Mouse (Mus musculus): ENCODE data around the gene Nipal1.

The Nipal1 gene

DNA sequence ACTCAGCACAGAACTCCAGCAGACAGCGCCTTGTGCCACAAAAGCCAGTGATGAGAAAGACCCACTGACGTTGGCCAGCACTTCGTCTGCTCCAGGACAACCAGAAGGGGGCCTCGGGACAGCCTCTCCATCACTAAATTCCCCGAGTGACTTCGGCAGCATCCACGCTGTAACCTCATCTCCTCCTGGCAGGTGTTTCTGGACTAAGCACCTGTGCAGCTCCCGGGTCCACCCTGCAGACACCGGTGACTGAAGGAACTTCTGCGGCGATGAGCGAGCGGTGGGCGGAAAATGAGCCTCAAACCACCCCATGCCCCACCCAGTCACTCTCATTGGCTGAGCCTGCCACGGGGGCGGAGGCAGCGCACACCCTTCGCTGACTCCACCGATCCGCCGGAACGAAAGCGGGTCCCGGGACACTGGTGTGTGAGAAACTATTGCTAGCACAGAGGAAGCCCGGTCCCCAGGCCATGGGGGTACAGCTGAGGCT lies at the start of gene Nipal1:
Gene Nipal1, plus strand, starts transcription at position 378 of the 490 bp plus-strand sequence.
- peak; percentile 31 to 40 for DNase-seq (ENCODE audit: low spot score in 2 of 2)

DNA sequence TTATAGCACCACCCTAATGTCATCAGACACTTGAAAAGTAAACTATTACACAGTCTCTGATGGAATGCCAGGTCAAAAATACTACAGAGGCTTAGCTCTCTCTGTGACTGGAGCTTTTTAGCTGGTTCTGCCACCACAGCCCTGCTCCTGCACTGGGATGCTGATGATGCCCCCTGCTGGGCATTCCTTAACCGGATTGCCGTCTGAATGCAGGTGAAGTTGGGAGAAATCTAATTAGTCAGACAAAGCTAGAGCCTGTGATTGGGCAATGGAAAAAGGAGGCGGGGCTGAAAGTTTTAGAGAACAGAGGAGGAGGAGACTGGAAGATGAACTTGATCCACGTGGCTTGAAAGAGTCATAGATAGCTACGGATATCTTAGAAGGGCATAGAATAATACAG lies 46.6 kb upstream of the Nipal1 start:
- no peak for DNase-seq (ENCODE audit: low spot score in 2 of 2)

DNA sequence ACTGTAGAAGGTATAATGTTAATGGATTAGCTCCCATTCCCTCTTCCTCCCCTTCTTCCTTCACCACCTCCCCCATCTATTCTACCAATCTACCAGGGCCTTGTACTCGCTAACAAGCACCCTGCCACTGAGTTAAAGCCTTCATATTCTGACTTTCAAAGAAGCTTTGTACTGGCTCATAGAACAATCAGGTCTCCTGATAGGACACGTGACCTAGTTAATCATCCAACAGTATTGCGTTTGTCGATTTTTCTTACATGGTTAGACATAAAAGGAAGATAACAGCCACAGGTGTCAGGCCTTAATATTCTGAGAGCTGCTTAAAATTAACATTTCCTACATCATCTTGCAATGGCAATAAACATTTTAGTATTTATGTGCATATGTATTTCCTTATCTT lies 44.5 kb upstream of the Nipal1 start:
- no peak for DNase-seq (ENCODE audit: low spot score in 2 of 2)

DNA sequence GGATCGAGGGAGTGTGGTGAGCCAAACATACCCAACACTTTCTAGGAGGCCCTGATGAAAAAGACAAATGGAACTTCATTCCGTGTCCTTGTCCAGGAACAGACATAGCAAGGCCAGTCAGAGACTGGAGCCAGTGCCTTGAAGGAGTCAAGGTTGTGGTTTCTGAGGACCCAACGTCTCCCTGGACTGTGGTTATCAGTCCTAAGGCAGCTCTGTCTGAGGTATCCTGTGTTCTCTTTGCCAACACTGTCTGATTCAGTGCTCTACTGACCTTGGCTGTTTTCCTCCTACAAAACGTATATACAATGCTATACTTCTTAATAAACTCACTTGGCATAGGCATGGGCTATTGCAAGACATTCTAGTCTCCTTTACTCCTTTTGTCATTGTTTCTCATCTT lies 30.2 kb upstream of the Nipal1 start:
- DNase-seq (ENCODE audit: low spot score in 2 of 2), result no peak

DNA sequence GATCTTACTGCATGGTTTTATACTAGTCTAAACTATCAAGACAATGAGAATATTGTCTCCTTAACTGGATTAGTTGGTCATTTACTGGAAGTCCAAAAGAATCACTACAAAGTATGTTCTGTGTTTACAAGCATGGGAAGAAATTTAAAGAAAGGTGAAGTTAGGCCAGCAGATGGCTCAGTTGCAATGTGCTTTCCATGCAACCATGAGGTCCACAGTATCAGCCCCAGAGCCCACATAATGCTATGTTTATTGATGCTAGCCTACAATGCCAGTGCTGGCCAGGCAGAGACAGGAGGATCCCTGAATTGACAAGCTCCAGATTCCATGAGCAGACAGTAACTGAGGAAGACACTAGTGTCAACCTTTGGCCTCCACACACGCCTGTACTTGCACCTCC lies 26.6 kb upstream of the Nipal1 start:
- DNase-seq (ENCODE audit: low spot score in 2 of 2), result no peak

DNA sequence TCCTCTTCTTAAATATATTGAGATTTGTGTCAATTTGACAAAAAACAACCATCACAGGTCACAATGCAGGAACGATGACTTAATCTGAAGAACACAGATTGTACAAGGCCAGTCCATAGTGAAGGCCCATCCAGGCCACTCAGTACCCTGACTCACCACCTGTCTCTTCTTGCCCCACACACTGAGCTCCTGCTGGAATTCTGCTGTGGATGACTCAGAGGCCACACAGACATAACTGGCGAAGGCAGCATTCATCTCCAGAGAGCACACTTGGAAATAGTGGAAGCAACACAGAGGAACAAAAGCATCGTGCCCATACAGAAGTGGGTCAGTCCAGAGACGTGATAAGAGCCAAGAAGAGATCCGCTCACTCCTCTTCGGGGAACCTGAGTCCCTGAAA lies 17.6 kb upstream of the Nipal1 start:
- no peak for DNase-seq (ENCODE audit: low spot score in 2 of 2)

DNA sequence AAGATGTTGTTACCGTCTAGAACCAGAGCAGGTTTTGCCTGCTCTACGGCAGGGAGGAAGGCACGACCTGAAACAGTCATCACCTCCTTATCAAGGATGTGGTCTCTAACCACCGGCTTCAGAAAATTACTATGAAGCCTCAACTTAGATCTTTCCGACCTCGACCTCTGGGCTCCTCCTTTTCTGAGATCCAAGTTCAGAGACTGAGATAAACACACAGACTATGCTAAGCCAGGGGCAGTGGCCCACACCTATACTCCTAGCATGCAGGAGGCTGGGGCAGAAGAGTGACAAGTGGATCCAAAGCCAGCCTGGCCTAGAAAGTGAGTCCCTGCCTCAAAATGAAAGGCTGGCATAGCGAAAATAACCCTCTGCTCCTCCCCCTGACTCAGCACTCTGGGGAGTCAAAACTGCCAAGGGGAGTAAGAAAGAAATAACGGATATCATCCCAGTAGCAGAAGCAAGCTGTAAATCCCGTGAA lies 12.8 kb upstream of the Nipal1 start:
- peak in 1 of 2 experiments; percentile 2 for DNase-seq (ENCODE audit: low spot score in 2 of 2)

DNA sequence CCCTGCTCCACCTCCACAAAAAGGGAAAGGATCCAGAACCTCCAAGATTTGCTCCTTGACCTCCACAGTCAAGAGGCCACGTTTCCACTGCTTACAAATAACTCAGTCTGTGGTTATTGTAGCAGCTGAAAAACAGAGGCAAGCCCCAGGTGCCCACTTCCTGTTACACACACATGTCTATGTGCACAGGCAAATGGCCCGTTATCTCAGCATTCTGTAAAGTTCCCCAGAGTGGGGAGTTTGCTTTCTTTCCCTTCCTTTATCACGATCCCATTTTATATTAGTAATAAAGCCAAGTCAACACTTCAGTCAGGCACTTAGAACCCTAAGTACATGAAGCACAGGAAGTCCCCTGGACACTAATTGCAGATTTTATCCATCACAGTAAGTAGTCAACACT lies 11.5 kb upstream of the Nipal1 start:
- no peak for DNase-seq (ENCODE audit: low spot score in 2 of 2)

DNA sequence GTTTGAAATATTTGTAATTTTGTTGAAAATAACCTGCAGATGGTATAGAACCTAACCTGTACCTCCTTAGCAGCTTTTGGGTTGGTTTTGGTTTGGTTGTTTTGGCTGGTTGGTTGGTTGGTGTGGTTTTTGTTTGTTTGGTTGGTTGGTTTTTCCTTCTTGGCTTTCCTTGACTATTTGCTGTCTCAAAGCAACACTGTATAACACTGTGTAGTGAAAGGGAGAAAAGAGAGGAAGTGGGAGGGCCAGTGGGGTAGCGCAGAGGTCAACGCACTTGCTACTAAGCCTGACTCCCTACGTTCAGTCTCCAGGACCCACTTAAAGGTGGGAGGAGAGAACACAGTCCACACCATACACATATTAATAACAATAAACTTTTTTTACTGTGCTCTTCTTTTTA lies 11.0 kb upstream of the Nipal1 start:
- DNase-seq (ENCODE audit: low spot score in 2 of 2), result no peak

DNA sequence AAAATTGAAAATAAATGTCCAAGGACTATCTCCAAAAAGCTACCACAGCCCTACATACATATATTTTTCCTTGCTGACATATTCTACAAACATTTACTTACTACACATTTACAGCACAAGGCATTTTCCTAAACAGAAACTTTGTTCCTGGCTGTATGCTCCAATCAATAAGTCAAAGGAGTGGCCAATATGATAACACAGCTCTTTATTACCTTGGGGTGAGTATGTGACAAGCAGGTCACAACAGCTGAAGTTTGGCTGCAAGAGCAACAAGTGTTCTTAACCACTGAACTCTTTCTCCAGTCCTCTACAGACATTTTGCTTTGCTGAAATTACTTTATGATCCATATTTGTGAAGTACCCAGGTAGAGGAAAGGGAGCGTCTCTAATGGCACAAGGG lies 7.5 kb upstream of the Nipal1 start:
- DNase-seq (ENCODE audit: low spot score in 2 of 2), result no peak

DNA sequence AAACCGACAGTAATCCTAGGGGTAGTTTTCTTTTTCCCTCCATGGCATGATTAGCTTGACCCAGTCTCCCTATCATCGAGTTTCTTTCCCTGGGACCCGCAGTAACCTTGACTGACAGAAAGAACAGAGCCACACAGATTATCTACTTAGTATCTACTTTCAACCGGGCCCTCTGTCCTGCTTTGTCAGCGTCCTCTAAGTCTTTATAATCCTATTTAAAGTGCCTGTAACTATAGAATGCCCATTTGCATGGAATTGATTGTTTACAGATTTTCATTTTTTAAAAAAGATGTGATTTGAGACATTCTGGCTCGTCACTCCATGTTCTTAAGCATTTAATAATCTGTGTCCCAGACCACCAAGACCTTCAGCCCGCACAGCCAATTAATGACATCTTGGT lies 3.9 kb upstream of the Nipal1 start:
- DNase-seq (ENCODE audit: low spot score in 2 of 2), result no peak

DNA sequence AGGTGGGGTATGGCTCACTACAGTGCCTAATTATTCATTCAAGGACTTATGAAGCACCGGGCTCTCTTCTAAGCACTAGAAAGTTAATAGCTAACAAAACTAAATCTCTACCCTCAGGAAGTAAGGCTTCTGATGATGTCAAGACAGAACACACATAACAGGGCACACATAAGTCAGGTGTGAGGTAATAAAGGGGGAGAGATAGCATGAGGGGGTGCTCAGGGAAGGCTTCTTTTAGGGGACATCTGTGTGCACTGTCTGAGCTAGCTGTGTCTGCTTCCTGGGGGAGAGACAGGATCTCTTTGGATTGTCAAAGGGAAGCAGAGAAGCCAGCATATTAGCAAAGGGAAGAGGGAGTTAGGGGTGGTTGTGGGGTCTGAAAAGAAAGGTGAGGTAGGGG lies 3.4 kb upstream of the Nipal1 start, which contains the start of gene Cnga1:
Gene Cnga1, minus strand, starts transcription at position 101 of the 400 bp plus-strand sequence.
- DNase-seq (ENCODE audit: low spot score in 2 of 2), result no peak

DNA sequence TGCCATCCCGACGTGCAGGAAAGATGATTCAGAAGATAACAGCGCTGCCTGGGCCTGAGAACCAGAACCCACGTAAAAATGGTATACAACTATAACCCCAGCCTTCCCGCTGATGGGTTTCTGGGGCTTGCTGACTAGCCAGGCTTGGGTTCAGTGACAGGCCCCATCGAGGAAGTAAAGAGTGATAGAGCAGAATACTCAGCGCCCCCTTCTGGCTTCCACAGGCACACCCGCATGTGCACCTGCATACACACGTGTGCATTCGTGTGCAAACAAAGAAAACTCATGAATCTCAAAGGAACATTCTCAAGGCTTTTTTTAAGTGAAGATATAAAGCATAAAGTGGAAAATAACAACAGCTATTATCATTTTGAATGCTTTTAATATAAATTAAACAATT lies 1.5 kb upstream of the Nipal1 start:
- DNase-seq (ENCODE audit: low spot score in 2 of 2), result peak in 1 of 2 experiments; percentile 5

DNA sequence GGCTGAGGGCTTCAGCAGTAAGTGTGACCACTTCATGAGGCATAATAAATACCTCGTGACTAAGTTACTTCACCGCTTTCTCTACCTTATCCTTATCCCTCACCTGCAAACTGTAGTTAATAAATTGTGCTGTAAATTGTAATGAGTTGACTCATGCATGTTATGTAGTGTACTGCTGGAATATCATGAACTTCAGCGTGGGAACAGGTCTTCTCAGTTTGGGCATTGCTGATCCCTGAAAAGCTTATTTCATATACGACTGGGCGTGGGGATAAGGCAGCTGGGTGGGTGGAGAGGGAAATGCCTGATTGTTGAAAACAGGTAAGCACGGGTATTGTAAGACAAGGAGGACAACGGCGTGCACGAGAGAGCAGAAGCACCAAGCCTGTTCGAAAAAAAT lies 599 bp upstream of the Nipal1 start:
- no peak for DNase-seq (ENCODE audit: low spot score in 2 of 2)

DNA sequence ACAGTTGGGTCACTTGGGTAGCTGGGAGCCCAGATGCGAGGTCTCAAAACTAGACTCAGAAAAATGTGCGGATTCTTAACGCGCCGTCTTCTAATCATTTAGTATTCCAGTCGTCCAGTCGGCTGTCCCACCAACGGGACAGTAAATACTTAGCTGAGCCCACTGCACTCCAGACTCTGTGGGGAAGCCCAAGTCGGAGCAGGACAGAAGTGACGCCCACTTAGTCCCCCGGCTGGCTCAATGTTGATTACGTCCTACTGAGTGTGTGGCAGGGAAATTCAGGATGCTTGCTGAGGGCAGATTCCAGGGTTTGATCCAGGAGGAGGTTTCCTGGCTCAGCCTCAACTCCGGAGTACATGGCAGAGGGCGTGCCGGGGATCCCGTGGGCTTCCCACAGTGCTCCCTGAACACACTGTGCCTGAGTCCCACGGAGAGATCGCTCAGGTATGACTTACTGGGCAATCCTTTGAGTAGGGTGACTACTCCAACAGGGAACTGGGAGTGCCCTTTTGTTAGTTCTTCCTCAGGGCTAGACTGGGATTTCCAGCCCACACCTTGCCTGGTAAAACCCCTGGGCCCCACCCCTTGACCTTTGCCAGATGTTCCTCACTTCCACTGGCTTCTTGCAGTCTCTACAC lies 482 bp downstream of the Nipal1 start:
- no peak for DNase-seq (ENCODE audit: low spot score in 2 of 2)

DNA sequence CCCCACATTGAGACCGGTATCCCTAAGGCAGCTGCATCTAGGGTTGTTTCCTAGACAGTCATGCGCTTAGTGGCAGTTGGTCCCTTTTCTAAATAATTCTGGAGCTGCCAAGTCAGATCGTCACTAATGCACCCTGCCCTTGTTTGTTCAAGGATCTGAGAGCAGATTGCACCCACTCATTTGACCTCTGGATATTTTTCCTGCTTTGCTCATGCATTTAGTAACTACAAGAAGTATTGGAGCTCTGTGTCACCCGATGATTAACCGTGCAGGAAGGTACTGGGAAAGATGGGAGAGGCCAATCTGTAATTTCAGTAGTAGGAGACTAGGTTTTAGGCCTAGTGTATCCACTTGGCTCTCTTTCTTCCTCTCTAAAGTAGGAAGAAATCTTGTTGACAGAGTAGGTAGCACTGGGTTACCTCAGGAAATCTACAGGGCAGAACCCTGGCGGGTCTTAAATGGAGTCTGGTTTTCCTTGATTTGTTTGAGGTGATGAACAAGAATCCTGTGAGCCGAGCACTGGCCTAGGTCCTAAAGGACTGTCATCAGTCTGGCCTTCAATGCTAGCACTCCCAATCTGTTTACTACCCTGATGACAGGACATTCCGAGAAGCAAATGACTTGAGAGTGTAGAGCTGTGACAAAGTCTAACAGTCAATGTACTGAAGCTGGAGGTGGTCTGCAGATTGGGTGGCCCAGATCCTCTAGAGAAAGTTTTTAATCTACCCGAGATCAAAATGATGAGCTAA lies 1.6 kb downstream of the Nipal1 start:
- DNase-seq (ENCODE audit: low spot score in 2 of 2), result no peak

DNA sequence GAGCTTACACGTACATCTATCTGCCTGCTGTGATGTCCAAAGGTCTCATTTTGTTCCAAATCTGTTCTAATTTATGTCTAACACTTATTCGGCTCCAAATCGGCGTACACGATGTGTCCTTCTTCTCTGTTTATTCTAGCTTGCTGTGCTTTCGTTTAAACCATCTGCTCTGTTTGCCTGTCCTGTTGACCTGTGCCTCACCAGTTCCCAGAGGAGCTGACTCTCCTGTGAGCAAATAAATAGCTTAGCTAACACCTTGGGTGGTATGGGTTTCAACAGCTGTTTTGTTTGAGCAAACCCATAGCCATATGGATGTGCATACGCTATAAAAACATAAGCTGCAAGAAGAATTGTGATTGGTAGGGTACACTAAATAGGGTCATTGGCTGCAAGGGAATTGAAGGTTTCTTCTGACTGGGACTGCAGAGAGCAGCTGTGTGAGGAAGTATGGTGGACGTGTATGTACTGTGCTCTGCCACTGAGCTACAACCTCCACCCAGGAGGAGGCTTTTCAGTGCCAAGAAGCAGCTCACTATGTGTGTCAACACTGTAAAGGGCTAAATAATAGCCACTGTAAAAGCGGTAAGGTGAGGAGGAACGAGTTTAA lies 5.6 kb downstream of the Nipal1 start:
- no peak for DNase-seq (ENCODE audit: low spot score in 2 of 2)

DNA sequence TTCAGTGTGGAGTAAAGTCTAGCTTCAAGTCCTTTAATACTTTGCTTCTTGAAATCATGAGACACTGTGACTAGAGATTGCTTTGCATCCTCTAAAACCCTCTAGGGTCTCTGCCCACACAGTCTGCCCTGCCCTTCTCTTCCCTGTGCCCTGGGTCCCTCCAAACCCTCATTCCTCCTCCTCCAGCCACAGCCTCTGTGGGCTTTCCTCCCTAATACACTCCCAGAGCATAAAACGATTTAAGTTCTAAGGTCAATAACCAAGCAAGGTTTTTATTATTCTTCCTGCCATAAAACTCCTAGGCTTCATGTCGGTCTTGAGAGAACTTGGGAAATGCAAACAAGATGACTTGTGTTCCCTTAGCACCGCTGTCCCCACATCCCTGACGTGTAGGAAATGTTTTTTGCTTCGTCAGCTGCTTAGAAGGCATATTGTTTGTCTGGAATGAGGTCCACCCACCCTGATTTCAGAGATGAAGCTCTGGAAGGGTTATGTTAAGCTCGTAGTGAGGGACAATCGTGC lies 8.7 kb downstream of the Nipal1 start:
- DNase-seq (ENCODE audit: low spot score in 2 of 2), result no peak

DNA sequence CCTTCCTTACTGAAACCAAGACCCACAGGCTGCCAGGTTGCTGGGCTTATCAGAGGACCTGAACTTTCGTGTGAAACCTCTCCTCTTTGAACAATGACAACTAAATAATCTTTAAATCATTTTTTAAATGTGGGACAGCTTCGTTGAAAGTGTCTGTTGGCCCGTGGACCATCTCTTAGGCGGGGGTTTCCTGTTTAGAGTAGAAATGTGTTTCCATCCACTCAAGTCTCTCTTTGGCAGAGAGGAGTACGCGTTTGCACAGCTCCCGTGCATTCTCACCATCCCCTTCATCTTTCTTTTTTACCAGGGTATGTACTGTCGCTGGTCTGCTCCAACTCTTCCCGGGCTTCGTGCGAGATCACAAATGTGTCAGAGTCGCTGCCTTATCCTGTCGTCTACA lies 10.8 kb downstream of the Nipal1 start:
- DNase-seq (ENCODE audit: low spot score in 2 of 2), result no peak

DNA sequence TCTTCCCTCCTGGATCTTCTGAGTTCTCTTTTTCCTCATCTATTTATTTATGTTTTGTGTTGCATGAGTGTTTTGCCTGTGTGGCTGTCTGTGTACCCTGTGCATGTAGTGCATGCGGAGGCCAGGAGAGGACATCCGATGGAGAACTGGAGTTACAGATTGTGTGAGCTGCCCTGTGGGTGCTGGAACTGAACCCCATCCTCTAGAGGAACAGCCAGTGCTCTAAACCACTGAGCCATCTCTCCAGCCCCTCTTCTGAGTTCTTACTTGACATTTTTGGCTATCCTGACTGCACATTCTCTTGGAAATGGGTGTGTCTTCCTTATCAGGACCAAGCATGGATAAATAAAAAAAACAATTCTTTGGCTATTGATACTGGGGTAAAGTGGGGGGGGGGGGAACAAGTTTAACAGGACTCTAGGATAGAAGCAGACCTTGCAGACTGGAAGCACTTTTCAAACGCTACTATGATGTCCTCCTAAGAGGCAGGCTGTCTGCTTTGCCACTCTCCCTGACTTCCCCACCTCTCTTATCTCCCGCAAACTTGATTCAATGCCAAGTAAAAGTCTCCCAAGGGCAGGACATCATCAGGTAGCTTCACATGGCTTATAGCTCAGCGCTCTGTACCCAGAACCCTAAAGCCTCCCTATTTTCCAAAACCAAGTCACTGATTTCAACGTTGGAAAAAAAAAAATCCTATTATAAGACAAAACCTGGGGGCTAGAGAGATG lies 13.6 kb downstream of the Nipal1 start:
- no peak for DNase-seq (ENCODE audit: low spot score in 2 of 2)

DNA sequence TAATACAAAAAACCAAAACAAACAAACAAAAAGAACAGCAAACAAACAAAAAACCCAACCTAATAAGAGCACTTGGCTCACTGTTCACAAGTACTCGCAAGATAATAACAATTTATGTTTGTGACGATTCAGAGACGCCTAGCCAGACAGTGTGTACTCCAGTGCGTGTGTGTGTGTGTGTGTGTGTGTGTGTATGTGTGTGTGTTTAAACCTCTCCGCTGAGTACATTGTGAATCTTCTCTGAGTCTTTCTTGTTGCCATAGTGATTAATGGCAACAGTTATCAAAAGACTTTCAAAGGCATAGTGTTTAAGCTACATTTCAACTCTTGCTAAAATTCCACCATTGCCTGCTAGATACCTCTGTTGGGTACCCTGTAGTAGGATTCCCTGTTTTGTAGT lies 16.5 kb downstream of the Nipal1 start:
- no peak for DNase-seq (ENCODE audit: low spot score in 2 of 2)

DNA sequence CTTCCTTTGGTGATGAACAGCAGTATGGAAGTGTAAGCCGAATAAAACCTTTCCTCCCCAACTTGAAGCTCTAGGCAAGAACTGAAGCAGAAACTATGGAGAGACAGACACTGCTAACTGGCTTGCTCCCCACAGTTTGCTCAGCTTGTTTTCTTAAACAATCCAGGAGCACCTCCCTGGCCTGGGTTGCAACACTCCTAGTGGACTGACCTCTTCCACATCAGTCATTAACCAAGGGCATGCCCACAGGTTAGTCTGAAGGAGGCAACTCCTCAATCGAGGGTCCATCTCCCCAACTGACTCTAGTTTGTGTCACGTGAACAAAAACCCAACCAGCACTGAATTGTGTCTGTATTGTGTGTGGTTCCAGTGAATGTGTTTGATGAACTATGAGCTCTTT lies 17.3 kb downstream of the Nipal1 start:
- DNase-seq (ENCODE audit: low spot score in 2 of 2), result no peak
